Mouse (Mus musculus) retina, adult 2 months (tissue): ENCODE results near the gene Mlh3.

Experiments
- DNase-seq: peaks from one replicate; pipeline ENCODE4 v3.0.0-alpha.2; 2012; ENCODE audit warnings: low read depth, low spot score

Mlh3 gene

DNA sequence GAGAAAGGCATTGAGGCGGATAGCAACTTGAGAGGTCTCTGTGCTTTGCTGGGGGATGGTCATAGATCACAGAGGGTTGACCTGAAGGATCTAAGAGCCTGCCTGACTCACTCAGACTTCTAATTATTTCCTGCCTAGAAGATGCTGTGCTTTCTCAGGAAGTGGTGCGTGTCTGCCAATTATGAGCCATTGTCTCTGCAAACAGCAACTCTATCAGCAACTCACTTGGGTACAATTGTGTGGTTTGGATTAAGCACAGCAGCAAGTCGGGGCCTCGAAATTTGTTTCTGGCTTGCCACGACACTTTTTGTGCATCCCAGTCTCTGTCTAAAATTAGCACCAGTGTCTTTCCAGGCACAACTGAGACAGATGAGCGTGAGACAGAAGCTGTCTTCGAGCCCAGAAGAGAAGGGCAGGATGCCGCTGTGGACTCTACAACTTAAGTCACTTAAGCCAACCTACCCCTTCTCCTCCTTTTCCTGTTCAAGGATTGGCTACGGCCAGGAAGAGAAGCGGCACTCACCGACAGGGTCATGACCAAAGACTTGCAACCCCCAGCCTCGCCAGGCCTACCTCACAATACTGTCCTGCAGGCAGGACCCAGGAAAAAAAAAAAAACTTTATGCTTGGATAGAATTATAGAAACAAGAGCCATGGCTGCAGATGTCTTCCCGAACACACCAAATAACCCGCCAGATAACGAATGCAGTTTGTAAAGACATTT lies 42.4 kb downstream of the Mlh3 start:
- no peak for DNase-seq

DNA sequence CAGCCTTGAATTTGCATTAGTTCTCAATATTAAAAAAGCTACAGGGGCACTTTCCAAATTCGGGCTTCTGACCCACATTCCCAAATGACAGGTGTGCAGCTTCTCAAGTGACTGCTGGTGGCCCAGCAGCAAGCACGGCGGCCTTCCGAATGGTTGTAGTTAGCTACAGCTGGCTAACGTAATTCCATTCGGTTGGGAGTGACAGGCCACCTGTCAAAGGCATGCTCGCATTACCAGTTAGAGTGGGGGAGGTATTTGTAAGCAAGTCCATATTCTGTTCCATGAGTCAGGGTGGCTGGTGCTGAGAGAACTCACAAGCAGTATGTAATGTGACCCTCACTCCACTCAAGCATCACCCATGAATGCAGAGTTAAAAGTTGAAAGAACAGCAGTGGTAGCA lies 43.2 kb downstream of the Mlh3 start:
- DNase-seq: no peak

DNA sequence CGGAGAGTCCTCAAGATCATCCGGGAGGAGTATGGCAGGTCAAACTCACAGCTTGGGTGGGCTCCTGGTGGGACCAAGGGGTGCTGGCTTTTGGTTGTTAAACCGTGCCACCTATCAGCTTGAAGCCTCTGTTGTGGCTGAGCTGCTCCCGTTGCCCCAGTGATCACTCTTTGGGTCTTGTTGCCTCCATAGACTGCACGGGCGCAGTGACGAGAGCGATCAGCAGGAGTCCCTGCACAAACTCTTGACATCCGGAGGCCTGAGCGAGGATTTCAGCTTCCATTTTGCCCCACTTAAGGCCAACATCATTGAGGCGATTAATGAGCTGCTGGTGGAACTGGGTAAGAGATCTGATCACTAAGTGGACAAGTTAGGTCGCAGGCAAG lies 50.5 kb downstream of the Mlh3 start:
- DNase-seq: no peak

DNA sequence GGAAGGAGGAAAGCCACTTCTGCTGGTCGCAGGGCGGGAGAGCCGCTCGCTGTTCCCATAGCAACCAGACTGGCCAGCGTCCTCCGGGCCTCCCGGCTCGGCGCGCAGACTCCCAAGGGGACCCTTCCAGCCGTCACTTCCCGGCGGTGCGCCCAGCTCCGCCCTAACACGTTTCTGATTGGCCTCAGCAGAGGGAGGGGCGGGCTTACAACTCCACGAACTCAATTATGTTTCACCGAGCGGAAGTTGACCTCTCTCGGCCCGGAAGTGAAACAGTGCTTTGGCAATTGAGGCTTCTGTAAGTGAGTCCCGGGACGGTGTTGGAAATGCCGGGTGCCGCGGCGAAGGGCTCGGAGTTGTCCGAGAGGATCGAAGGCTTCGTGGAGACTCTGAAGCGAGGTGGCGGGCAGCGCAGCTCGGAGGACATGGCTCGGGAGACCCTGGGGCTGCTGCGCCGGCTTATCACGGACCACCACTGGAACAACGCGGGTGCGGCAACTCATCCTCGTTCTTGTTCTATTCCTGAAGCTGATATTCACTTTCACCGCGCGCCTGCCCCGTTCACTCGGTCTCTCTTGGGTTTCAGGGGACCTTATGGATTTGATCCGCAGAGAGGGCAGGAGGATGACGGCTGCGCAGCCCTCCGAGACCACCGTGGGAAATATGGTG lies 51.0 kb downstream of the Mlh3 start, which contains the start of gene Eif2b2:
Gene Eif2b2 (plus strand): TSS at position 246 of the 669 bp plus-strand sequence.
- peak; percentile 94 for DNase-seq

DNA sequence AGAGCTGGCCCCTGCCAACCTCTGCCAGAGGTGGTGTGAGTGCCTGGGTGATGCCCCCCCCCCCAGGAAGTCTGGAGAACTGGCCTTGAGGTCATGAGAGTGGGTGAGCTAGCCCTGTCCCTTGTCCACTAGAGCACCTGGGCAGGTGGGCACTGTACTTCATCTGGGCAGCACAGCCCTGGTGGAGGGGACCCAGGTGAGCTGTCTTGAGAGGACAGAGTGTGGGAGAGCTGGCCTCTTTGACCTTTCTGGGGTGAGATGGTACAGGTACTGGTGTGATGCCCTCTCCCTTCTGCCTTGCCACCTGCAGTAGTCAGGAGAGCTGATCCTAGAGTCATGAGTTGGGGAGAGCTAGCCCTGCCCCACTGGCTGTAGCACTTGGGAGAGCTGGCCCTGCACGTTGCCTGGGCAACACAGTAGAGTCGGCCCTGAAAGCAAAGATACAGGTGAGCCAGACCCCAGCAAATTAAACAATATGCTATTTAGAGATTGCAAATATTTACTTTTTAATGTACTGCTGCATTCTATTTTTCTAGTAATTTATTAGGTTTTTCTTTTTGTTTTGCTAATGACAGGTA lies 52.6 kb downstream of the Mlh3 start:
- no peak for DNase-seq

DNA sequence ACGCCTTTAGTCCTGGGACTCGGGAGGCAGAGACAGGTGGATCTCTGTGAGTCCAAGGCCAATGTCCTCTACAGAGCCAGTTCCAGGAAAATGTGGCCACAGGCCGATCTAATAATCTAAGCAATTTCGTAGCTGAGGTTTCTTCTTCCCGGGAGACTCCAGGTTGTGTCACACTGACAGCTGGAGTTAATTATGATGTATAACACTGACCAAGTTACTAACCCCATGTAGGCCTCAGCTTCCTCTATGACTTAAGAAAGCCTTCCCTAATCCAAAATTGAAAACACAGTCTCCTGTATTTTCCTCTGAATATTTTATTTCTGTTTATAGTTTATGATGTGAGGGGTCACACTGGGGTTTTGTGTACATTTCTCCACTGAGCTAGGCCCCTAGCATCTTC lies 55.4 kb downstream of the Mlh3 start:
- DNase-seq: no peak

DNA sequence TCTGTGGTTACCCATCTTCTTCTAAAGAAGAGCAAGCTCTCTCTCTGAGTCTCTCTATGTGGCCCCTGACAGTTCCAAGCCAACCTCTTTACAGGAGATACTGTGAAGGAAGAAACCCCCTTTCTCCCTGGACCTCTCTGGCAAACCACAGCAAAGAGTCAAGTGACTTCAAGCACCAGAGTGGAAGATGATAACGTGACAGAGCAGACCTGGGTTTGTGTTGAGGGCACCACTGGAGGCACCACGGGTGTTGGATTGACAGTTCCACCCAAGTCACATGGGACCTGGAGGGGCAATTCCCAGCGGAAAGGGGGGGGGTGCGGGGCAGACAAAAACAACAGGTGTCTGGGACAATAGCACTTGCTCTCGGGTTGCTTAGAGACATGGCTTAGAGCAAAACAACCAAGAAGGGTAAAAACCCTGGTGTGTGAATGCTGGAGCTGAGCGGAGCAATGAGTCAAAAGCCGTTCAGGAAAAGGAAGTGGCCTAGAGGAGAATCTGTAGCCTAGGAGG lies 61.7 kb downstream of the Mlh3 start:
- no peak for DNase-seq

DNA sequence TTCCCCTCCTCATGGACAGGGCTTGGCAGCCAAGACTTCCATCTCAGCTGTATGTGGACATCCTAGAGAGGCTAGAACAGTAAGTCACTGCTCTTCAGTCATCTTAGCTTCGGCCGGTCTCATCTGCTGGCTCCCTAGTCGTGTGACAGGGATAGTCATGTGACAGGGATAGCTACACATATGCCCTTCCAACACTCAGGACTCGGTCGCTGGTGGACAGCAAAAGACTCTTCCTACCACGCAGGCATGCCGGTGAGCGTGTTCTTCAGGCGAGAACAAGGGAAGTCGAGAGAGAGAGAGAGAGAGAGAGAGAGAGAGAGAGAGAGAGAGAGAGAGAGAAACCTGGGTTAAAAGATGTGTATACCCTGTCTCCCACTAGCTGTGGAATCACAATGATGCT lies 65.0 kb downstream of the Mlh3 start:
- DNase-seq: no peak

DNA sequence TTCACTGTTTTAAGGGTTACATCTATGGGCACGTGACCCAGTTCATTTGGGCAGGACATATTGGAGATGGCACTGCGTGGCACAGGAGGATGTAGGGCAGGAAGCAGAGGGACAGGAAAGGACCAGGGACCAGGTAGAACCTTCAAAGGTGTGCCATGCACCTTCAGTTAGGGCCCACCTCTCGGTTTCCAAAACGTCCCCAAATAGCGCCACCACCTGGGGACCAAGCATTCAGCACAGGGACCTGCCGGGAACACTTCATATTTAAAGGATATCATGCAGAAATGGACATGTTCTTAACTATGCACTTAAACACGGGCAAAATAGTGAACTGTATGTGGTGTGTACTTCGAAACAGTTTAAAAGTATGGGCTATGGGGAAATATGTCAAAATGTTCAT lies 66.3 kb downstream of the Mlh3 start:
- no peak for DNase-seq

DNA sequence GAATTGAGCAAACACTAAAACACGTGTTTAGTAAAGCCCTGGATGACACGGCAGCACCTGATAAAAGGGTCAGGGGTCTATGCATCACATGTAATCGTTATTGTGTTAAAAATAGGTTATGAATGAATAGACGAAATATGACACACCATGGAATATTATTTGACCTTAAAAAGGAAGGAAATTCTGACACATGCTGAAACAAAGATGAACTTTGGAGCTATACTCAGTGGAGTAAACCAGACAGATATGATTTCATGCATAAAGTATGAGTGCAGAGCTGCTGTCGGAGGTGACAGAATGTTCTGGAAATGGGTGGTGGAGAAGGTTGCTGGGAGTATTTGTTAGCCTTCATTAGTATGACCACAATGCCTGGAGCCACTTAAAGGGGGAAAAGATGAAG lies 66.7 kb downstream of the Mlh3 start:
- no peak for DNase-seq

DNA sequence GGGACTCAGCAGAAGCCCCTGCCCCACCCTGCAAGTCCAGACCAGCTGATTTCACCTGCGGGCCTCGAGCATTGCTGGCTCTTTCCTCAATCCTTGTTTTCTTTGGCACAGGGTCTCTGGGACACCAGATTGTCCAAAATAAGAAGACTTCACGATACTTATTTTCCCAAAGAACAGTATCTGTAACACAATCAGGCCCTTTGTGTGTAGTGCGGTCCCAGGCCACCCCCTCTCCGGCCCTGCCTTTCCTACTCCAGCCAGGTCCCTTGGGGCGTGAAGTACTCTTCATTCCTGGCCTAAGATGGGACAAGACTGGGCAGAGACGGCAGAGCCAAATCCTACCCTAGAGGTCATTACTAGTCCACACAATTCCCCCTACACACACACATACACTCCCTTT lies 68.2 kb downstream of the Mlh3 start:
- no peak for DNase-seq

DNA sequence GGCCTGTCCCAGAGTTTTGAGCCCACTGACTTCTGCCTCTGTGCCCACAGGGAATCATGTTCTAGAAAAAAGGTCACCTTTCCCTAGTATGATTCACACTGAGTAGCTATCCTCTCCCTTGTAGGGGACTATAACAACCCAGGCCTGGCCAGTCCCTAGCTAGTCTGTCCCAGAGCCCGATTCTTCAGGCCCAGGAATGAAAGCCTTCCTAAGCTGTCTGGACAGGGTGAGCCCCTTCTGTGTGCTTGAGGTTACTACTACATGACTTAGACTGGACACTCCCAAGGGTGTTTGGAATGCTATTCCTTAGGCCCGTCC lies 68.6 kb downstream of the Mlh3 start:
- DNase-seq: no peak

DNA sequence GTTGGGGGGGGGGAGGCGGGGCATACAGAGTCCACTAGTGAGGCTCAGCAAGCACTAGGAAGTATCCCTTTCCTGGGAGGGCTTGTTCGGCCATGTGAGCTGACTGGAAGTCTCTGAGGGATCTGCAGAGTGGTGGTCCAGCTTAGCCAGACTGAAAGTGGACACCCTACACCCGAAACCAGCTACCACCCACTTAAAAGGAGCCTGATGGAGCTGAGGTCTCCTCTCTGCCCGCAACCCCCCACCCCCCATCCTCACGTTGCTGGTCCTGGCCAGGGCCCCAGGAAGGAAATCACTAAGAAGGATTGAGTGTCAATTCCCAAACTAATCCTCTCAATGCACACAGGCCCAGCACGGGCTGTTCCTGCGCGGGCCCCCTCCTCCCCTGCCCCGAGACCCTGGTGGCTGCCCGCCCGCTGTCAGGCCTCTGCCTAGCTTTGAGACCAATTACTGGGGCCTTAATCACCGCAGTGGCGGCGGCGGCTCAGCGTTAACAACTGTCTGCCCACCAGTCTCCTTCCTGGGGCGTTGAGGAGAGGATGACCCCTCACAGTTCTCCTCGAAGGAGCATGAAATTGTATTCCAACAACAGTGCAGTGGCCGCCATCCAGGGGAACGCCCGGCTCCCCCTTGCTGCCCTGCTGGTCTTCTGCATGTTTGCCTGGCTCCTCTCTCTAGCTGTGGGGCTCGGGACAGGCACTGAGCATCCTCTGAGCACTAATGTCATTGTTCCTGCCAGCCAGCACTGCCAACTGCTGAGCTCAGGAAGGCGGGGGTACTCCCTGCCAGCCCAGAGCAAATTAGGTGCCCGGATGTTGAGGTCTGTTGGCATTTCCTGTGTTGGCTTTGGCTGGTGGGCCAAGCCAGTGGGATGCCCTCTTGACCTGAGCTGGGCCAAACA lies 69.2 kb downstream of the Mlh3 start:
- no peak for DNase-seq

DNA sequence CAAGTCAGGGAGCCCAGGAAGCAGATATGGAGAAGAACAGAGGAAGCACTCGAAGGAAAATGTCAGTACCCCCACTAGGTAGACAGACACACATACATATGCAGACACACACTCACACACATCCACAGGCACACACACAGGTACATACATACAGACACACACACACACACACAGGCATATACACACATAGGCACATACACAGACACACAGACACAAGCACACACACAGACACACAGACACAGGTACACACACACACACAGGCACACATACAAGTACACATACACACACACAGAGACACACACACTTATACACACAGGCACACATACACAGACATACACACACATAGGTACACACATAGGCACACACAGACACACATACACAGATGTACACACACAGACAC lies 70.4 kb downstream of the Mlh3 start:
- DNase-seq: no peak

DNA sequence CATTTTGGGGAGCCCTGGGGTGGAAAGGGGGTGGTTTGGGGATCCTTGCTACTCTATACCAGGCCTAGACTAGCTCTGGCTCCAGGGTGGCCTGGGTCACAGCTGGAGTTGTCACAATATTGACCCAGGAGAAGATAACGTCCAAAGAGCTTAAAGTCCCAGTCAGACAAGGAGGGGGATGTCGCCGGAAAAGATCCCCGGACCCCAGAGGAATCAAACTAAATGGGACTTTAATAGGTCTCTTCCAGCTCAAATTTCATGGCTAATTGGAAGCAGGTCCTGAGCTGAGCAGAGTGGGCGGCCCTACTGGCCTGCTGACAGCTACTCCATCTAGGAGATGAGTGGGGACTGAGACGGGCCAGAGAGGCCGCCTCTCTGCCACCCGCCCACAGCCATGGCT lies 72.5 kb downstream of the Mlh3 start:
- no peak for DNase-seq

DNA sequence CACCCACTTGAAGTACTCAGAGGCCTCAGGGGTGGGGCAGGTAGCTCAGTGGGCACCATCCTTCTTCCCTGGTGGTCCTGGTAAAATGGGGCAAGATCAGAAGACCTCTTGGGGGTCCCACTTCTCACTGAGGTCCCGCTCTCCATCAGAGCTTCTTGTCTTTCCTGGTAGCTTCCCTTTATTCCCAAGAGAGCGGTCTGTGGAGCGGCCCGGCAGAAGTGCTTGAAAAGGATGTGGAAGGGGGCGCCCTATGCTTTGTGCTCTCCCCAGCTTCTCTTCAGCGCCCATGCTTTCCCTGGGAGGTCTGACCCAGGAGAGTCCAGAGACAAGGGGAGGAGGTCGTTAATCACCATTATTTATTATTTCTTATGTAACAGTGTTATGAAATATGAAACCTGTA lies 73.0 kb downstream of the Mlh3 start:
- DNase-seq: no peak

DNA sequence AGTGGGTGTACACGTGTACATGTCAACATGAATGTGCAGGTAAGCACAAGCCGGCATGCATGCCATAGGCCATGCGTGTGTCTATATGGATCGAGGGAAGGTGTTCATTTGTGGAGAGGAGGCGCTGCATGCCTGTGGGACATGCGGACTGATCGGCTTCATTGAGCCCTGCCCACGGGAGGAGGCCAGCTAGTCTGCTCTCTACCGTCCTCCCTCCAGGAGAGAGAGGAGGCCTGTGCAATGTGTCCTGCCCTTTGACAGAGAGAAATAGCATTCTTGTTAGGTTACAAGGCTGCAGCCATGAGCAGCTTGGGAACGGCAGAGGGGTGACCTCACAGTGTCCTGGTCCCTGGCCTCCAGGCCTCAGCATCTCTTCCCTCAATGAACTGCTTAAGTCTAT lies 74.2 kb downstream of the Mlh3 start:
- no peak for DNase-seq

DNA sequence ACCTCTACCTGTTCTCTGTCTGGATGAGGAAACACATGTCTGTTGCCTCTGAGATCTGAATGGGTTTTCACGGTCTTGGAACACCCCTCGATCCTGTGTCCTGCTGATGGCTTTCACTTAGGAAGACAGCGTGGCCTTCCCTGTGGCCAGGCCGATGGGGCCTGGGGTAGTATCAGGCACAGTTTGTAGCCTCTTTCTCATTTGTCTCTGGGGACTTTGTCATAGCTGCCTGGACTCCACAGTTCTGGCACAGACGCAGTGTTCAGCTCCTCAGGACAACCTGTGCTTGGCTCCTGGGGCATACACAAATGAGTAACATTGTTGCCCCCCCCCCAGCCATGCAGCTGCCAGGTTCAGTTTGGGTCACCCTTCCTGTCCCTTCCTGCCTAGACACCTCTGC lies 75.3 kb downstream of the Mlh3 start:
- no peak for DNase-seq

DNA sequence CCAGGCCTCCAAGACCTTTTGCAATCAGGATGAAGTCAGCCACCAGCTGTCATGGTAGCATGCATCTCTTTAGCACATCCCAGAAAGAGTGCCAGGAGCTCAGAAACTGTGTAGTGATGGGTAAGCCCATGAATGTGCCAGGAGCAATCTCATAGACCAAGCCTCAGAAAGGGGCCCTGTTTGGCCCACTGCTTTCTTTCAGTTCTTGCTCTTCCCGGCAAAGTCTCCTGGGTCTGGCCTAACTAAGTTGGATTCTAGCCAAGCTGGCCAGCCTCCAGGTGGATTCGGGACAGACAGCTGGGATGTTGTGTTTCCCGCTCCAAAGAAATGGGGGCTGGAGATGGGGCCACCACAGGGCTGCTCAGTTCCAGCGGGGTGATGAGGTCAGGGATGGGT lies 75.8 kb downstream of the Mlh3 start:
- no peak for DNase-seq

DNA sequence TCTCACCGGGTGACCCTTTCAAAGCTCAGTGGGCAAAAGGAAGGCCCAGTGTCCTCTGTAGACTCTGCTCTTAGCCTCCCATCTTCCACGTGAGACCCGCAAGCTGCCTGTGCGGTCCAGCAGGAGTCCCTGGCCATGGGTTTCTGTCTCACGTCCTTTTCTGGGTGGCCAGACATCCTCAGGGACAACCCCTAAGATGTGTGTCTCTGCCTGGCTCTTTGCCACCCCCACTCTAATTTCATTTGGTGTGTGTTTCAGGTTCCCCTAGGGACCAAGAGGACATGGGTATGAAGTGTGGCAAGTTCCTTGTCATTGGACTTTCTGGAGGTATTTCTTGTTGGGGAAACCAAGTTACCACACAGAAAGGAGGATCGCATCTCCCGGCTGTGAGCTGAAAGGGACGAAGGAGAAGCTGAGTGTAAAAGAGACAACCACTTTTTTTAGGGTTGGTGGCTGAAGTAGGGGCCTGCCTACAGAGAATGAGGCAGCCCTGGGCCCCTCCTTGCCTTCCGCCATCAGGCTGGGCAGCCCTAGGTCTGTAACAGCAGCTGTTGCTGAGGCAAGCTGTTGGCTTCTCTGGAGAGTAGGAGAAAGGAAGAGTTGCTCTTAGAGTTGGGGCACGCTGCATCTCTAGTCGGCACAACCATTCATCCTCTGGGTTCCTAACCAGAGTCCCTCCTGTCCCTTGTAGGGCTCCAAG lies 76.3 kb downstream of the Mlh3 start:
- DNase-seq: no peak

DNA sequence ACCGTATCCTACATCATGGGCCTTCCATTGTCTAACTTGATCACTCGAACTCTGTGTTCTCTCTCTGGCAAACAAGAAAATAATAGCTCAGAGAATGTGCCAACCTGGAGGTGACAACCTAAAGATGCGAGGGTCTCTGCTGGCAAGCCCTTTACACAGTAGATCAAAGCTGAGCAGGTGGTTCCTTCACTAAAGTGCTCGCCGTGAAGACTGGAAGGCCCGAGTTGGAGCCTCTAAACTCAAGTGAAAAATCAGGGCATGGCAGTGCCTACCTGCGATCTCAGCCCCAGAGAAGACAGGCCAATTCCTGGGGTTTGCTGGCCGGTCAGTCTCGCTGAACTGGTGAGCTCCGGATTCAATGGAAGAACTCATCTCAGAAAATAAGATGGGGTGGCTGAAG lies 77.3 kb downstream of the Mlh3 start:
- no peak for DNase-seq
